Mouse (Mus musculus): Measurements from ENCODE around the gene Zfp683. TPM values are rescaled to one million over a fixed set of nuclear protein-coding genes. Genes with fewer than 3 reads are reported as not detected.

The Zfp683 gene
- total RNA-seq, 2 experiments from 2014 or later: not detected

DNA sequence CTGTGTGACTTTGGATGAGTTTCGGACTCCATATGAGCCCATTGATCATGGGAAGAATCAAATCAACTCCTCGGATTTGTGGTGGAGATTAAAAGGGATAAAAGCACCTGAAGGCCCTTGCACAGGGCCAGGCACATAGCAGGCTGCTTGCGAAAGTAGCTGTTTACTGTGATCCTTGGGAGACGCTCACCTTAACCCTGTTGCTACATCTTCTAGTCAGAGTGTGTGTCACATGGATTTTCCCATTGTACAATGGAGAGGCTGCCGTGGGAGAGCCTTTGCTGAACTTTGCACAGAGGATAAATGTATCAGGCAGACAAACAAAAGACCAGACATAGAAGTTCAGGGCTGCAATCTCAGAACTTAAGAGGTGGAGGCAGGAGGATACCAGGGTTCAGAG lies 1.7 kb upstream of the Zfp683 start:
- DNase-seq (ENCODE audit: low spot score in 2 of 2): no peak

- DNase-seq (ENCODE audit: low spot score in 2 of 2): peak in 1 of 2 experiments; percentile 11
Measured at GRCm38 (mm10) chr4:134052560-134052959, 1.1 kb upstream of the Zfp683 start.

DNA sequence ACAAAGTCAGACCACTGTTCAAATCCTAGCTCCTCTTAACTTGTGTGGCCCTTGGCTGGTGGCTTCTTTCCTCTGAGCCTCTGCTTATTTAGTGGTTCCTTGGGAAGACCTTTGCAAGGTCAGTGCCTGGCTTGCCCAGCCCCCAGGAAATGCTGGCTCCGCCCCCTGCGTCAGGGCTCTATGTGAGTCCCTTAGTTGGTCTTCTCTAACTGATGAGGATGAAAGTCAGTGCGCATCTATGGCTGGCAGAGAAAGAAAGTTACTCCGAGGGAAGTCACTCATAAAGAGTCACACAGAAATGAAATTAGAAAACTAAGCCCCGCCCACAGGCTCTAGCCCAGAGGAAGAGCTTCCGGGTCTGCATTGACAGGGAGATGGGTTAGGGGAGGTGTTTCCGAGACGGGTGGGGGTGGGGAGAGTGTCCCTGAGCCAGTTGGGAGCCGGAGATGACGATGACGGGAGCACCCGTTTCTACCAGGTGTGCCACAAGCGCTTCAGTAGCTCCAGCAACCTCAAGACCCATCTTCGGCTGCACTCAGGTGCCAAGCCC lies 4.6 kb downstream of the Zfp683 start:
- no peak for DNase-seq (ENCODE audit: low spot score in 2 of 2)

- DNase-seq (ENCODE audit: low spot score in 2 of 2): no peak
Measured at GRCm38 (mm10) chr4:134058908-134059307, 5.3 kb downstream of the Zfp683 start.

DNA sequence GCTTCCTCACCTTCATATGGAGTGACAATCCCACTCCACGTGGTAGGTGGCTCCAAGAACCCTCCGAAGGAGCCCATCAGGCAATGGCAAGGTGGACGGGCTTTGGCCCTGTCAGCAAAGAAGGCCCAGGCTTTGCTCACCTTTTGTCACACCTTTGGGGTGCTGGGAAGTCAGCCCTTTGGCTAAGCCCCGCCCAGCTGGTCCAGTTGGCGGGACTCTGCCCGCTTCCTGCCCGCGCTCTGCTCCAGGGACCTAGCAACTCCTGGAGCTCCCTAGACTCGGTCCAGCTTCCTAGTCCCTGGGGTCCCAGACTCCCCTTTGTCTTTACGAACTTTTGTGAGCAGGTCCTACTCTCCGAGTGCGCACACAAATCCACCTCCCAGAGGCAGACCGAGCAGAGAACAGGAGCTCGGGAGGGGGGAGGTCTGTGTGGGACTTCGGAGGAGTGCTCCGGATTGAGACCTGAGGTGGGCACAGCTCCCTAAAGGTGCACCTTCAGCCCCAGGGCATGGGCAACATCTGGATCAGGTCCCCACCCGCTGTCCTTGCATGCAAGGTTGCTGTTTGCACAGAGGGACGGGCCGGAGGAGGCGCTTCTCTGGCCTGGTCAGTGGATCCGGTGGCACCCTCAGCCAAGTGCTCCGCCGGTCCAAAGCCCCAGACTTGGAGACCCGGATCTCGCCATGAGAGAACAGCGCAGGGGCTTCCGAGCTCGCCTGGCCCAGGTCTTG lies 6.7 kb downstream of the Zfp683 start, which contains the start of gene Crybg2:
Gene Crybg2 (plus strand): TSS at position 681 of the 731 bp plus-strand sequence.
- no peak for DNase-seq (ENCODE audit: low spot score in 2 of 2)

GRCm38 (mm10) chr4:134061166-134061830 lies 7.7 kb downstream of the Zfp683 start:
- DNase-seq (ENCODE audit: low spot score in 2 of 2): peak in 1 of 2 experiments; percentile 19

DNA sequence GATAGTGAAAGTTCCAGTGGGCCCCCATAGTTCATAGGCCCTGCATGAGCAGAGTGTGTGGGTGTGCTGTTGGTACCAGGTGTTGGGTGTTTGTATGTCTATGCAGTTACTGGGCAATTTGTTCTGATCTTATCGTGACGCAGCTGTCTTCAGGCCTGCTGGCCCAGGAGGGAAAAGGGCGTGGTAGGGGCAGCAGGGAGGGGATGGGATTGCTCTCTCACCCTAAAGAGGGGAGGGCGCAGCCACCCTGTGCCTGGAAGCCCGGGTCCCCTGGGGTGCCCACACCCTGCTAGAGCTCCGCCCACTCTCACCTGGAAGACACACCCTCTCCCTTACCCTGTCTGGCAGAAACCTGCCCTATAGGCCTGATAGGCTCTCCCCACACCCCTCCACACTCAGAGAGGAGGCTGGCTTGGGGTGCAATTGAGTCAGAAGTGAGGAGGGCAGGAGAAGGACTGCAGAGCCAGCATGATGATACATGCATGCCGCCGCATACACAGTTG lies 8.4 kb downstream of the Zfp683 start:
- DNase-seq (ENCODE audit: low spot score in 2 of 2): no peak

- no peak for DNase-seq (ENCODE audit: low spot score in 2 of 2)
Measured at GRCm38 (mm10) chr4:134062561-134062960, 8.9 kb downstream of the Zfp683 start.

DNA sequence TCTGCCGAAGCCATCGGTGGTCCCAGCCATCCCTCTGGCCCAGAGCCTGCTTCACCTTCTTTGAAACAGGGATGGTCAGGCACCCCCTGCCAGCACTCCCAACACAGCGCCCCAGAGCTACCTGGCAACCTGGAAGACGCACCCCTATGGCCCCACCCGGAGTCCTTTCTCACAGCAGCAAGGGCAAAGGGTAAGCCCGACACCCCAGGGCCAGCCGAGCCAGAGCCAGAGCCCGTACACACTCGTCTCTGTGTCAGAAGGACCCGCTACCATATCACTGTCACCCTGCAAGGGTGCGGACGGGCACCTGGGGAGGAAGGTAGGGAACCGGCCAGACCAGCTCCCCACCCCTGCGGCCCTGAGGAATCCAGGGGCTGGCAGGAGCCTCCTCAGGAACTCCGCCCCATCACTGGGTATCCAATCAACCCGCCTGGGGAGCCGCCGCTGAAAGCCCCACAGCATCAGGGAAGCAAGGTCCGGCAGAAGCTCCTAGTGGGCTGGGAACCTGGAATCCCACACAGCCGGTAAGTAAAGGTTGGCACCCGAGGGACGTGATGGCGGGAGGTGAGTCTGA lies 11.9 kb downstream of the Zfp683 start:
- DNase-seq (ENCODE audit: low spot score in 2 of 2): no peak

GRCm38 (mm10) chr4:134067383-134067782 lies 13.7 kb downstream of the Zfp683 start:
- no peak for DNase-seq (ENCODE audit: low spot score in 2 of 2)

GRCm38 (mm10) chr4:134067833-134068544 lies 14.4 kb downstream of the Zfp683 start:
- no peak for DNase-seq (ENCODE audit: low spot score in 2 of 2)

- DNase-seq (ENCODE audit: low spot score in 2 of 2): no peak
Measured at GRCm38 (mm10) chr4:134068793-134069580, 15.3 kb downstream of the Zfp683 start.

DNA sequence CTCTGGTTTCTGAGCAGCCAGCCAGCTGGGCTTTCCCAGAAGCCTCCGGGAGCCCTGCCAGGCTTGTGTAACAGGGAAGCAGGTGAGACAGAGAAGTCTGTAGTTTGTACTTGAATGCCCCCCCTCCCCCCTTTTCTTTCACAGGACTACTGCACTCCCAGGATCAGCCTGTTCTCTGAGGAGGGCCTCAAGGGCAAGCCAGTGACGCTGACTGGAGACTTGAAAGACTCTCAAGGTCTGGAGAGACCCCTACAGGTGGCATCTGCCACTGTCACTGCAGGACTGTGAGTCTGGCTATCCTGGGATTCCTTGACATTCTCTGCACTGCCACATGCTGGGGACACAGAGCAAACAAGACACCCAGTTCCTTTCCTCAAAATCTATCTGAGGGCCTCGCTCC lies 25.1 kb downstream of the Zfp683 start:
- peak in 1 of 2 experiments; percentile 47 for DNase-seq (ENCODE audit: low spot score in 2 of 2)

- DNase-seq (ENCODE audit: low spot score in 2 of 2): no peak
Measured at GRCm38 (mm10) chr4:134080674-134081073, 27.0 kb downstream of the Zfp683 start.

DNA sequence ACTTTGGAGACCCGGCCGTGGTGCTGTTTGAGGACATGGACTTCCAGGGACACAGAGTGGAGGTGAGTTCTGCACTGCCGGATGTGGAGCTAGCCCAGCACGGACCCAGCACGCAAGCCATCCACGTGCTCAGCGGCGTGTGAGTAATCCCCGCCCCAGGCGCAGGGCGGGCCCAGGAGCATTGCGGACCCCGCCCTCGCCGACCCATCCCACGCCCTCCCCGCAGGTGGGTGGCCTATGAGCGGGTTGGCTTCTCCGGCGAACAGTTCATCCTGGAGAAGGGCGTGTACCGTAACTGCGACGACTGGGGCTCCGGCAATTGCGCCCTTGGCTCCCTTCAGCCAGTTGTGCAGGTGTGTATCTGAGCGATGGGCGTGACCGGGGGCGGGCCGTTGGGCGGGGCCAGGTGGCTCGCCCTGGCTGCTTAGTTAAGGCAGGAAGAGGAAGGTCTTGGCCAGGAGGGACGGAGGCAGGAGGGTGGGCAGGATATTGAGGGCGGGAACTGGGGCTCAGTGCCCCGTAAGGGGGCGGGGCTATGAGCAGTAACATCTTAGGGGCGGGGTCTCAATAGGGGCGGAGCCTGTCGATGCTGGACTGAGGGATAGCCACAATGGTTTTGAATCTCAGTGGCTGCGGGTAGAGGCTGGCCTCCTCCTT lies 28.2 kb downstream of the Zfp683 start:
- DNase-seq (ENCODE audit: low spot score in 2 of 2): peak; percentile 44 to 68

- no peak for DNase-seq (ENCODE audit: low spot score in 2 of 2)
Measured at GRCm38 (mm10) chr4:134082460-134082859, 28.8 kb downstream of the Zfp683 start.

GRCm38 (mm10) chr4:134084999-134085398 lies 31.4 kb downstream of the Zfp683 start:
- DNase-seq (ENCODE audit: low spot score in 2 of 2): no peak

- DNase-seq (ENCODE audit: low spot score in 2 of 2): peak in 1 of 2 experiments; percentile 30
Measured at GRCm38 (mm10) chr4:134087412-134087811, 33.8 kb downstream of the Zfp683 start.

- no peak for DNase-seq (ENCODE audit: low spot score in 2 of 2)
Measured at GRCm38 (mm10) chr4:134089029-134089428, 35.4 kb downstream of the Zfp683 start.
